Mouse (Mus musculus): ENCODE measurements around the gene Hapln2. TPM values are rescaled to one million over a fixed set of nuclear protein-coding genes. Genes with fewer than 3 reads are reported as not detected.
A peak's percentile ranks its signal among the peaks of the same experiment; 100 is the strongest.

The Hapln2 gene
- polyA plus RNA-seq, 1 experiment from 2014 or later = 0.41 TPM

GRCm38 (mm10) chr3:87996401-87996800 lies 31.0 kb downstream of the Hapln2 start:
- Histone ChIP-seq H3K27me3 (ENCODE audit: control insufficient read depth, insufficient read depth, low read length) (peaks cover 83% of the 10 kb centered on the region), H3K4me2 (replicated peaks) (peak overlapping the region; percentile 81), H3K4me3 (replicated peaks; ENCODE audit: low read length) (peak overlapping the region; percentile 45), H3K9me3 (ENCODE audit: control insufficient read depth, low read length) (no peaks in the 10 kb centered on the region), H3K36me3 (replicated peaks; ENCODE audit: control insufficient read depth, insufficient read depth) (no peaks in the 10 kb centered on the region), H3K27ac (no peak overlapping the region), H3K4me1 (replicated peaks; ENCODE audit: control insufficient read depth, insufficient read depth, low read length) (peaks cover 30% of the 10 kb centered on the region), H3K9ac (no peak overlapping the region; the same call in 1 of the 2 replicates)
- ATAC-seq (ENCODE audit: low FRiP score) (no peak), DNase-seq (ENCODE audit: low spot score) (no peak)
- WGBS = 3% methylated on average over 15 of the region's 15 CpGs

GRCm38 (mm10) chr3:87995331-87995730 lies 32.1 kb downstream of the Hapln2 start:
- Histone ChIP-seq H3K4me1 (replicated peaks; ENCODE audit: control insufficient read depth, insufficient read depth, low read length) (peaks cover 25% of the 10 kb centered on the region), H3K9me3 (ENCODE audit: control insufficient read depth, low read length) (no peaks in the 10 kb centered on the region), H3K9ac (no peak overlapping the region), H3K27me3 (ENCODE audit: control insufficient read depth, insufficient read depth, low read length) (peaks cover 72% of the 10 kb centered on the region), H3K4me3 (replicated peaks; ENCODE audit: low read length) (no peak overlapping the region), H3K4me2 (replicated peaks) (no peak overlapping the region), H3K27ac (no peak overlapping the region), H3K36me3 (replicated peaks; ENCODE audit: control insufficient read depth, insufficient read depth) (no peaks in the 10 kb centered on the region)
- DNase-seq (ENCODE audit: low spot score) (no peak), ATAC-seq (ENCODE audit: low FRiP score) (no peak)
- 29% methylated on average over 11 of the region's 11 CpGs for WGBS

DNA sequence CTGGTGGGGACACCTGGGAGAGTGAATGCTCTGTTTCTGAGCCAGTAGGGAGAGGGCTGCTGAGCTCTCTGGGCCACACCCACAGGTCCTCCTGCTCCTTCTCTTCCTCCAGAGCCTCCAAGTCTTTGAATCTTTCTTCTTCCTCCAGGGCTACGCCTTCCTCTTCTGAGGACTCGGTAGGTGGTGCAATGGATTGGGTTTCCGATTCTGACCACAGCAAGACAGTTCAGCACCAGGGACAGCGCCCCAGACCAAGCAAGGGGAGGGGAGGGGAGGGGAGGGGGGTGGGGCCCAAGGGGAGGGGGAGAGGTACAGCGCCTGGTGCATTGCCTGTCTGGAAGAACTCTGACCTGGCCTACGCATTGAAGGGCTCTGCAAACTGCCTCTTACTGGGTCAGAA lies 33.9 kb downstream of the Hapln2 start:
- H3K9ac ChIP-seq = no peak overlapping the region
- DNase-seq (ENCODE audit: low spot score) (no peak), ATAC-seq (ENCODE audit: low FRiP score) (no peak)
- no peak overlapping the region for H3K27ac ChIP-seq
- no peaks in the 10 kb centered on the region for H3K9me3 ChIP-seq (ENCODE audit: control insufficient read depth, low read length)
- peaks cover 13% of the 10 kb centered on the region for H3K4me1 ChIP-seq (replicated peaks; ENCODE audit: control insufficient read depth, insufficient read depth, low read length)
- no peak overlapping the region for H3K4me3 ChIP-seq (replicated peaks; ENCODE audit: low read length)
- peaks cover 53% of the 10 kb centered on the region for H3K27me3 ChIP-seq (ENCODE audit: control insufficient read depth, insufficient read depth, low read length)
- WGBS = 4% methylated on average over 6 of the region's 6 CpGs
- no peak overlapping the region for H3K4me2 ChIP-seq (replicated peaks)
- H3K36me3 ChIP-seq (replicated peaks; ENCODE audit: control insufficient read depth, insufficient read depth) = no peaks in the 10 kb centered on the region

- Histone ChIP-seq H3K9ac (no peak overlapping the region), H3K9me3 (ENCODE audit: control insufficient read depth, low read length) (no peaks in the 10 kb centered on the region), H3K4me1 (replicated peaks; ENCODE audit: control insufficient read depth, insufficient read depth, low read length) (peaks cover 13% of the 10 kb centered on the region), H3K36me3 (replicated peaks; ENCODE audit: control insufficient read depth, insufficient read depth) (no peaks in the 10 kb centered on the region), H3K4me3 (replicated peaks; ENCODE audit: low read length) (no peak overlapping the region), H3K4me2 (replicated peaks) (no peak overlapping the region), H3K27ac (no peak overlapping the region), H3K27me3 (ENCODE audit: control insufficient read depth, insufficient read depth, low read length) (peaks cover 18% of the 10 kb centered on the region)
- no peak for DNase-seq (ENCODE audit: low spot score)
- no peak for ATAC-seq (ENCODE audit: low FRiP score)
- WGBS = 38% methylated on average over 10 of the region's 10 CpGs
Measured at GRCm38 (mm10) chr3:87989935-87990334, 37.4 kb downstream of the Hapln2 start.

GRCm38 (mm10) chr3:87988068-87988467 lies 39.3 kb downstream of the Hapln2 start:
- peaks cover 26% of the 10 kb centered on the region for H3K4me1 ChIP-seq (replicated peaks; ENCODE audit: control insufficient read depth, insufficient read depth, low read length)
- H3K36me3 ChIP-seq (replicated peaks; ENCODE audit: control insufficient read depth, insufficient read depth) = no peaks in the 10 kb centered on the region
- ATAC-seq (ENCODE audit: low FRiP score) = peak; percentile 7; the same call in 1 of the 2 replicates
- peaks cover 4% of the 10 kb centered on the region; the same call in 1 of the 2 replicates for H3K27me3 ChIP-seq (ENCODE audit: control insufficient read depth, insufficient read depth, low read length)
- 9% methylated on average over 15 of the region's 15 CpGs for WGBS
- peak overlapping the region; percentile 77 for H3K4me2 ChIP-seq (replicated peaks)
- H3K9me3 ChIP-seq (ENCODE audit: control insufficient read depth, low read length) = no peaks in the 10 kb centered on the region
- DNase-seq (ENCODE audit: low spot score) = peak; percentile 27
- H3K4me3 ChIP-seq (replicated peaks; ENCODE audit: low read length) = peak overlapping the region; percentile 35
- H3K9ac ChIP-seq = peak overlapping the region; percentile 55
- 0 out of 2 replicates have a peak overlapping the region, but pooled peaks have one; percentile 59 for H3K27ac ChIP-seq

DNA sequence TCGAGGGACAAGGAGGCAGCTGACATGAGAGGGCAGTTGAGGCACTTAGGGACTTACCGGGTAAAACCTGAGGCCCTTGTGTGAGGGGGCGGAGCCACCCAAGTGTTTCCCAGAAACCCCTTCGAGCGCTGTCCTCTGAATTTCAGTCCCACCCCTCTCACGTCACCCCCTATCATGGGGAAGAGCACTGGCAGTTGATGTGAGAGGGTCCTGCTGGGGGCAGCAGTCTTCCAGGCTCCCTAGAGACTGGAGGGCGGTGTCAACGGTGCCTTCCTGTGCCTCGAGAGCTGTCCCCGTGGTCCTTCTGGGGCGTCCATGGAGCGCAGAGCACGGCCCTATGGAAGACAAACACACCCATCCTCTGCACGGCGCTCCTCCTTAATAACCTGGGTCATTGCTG lies 39.8 kb downstream of the Hapln2 start:
- ATAC-seq (ENCODE audit: low FRiP score) = peak; percentile 56
- peak overlapping the region; percentile 55 for H3K9ac ChIP-seq
- WGBS = 0% methylated on average over 15 of the region's 15 CpGs
- H3K27me3 ChIP-seq (ENCODE audit: control insufficient read depth, insufficient read depth, low read length) = 0 out of 2 replicates have a peak, but pooled peaks cover 4% of the 10 kb centered on the region
- H3K27ac ChIP-seq = peak overlapping the region; percentile 59
- peak overlapping the region; percentile 35 for H3K4me3 ChIP-seq (replicated peaks; ENCODE audit: low read length)
- peak; percentile 66 for DNase-seq (ENCODE audit: low spot score)
- peak overlapping the region; percentile 77 for H3K4me2 ChIP-seq (replicated peaks)
- H3K36me3 ChIP-seq (replicated peaks; ENCODE audit: control insufficient read depth, insufficient read depth) = no peaks in the 10 kb centered on the region
- H3K9me3 ChIP-seq (ENCODE audit: control insufficient read depth, low read length) = no peaks in the 10 kb centered on the region
- peaks cover 30% of the 10 kb centered on the region for H3K4me1 ChIP-seq (replicated peaks; ENCODE audit: control insufficient read depth, insufficient read depth, low read length)

DNA sequence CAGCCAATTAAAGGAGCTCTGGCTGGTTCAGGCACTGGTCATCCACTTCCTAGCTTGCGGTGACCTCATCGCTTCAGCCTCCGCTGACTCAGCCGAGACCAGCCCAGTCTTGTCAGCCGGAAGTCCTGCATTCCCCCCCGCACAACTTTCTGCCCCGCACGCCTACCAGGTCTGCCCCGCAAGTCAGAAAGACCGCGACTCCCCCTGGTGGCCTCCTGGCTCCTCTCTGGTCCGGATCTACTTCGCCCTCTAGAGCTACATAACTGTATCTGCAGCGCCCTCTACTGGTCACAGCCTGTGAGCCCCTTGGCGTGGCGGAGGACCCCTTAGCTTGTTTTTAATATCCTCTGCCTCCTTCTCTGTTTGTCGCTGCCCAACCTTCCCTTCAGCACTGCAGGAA lies 40.5 kb downstream of the Hapln2 start:
- Histone ChIP-seq H3K9ac (peak overlapping the region; percentile 55), H3K4me2 (replicated peaks) (peak overlapping the region; percentile 77), H3K4me1 (replicated peaks; ENCODE audit: control insufficient read depth, insufficient read depth, low read length) (peaks cover 38% of the 10 kb centered on the region), H3K9me3 (ENCODE audit: control insufficient read depth, low read length) (no peaks in the 10 kb centered on the region), H3K27ac (peak overlapping the region; percentile 59), H3K4me3 (replicated peaks; ENCODE audit: low read length) (peak overlapping the region; percentile 35), H3K27me3 (ENCODE audit: control insufficient read depth, insufficient read depth, low read length) (no peaks in the 10 kb centered on the region), H3K36me3 (replicated peaks; ENCODE audit: control insufficient read depth, insufficient read depth) (no peaks in the 10 kb centered on the region)
- DNase-seq (ENCODE audit: low spot score) (peak; percentile 98), ATAC-seq (ENCODE audit: low FRiP score) (peak; percentile 79)
- under 1% methylated on average over 17 of the region's 17 CpGs for WGBS

DNA sequence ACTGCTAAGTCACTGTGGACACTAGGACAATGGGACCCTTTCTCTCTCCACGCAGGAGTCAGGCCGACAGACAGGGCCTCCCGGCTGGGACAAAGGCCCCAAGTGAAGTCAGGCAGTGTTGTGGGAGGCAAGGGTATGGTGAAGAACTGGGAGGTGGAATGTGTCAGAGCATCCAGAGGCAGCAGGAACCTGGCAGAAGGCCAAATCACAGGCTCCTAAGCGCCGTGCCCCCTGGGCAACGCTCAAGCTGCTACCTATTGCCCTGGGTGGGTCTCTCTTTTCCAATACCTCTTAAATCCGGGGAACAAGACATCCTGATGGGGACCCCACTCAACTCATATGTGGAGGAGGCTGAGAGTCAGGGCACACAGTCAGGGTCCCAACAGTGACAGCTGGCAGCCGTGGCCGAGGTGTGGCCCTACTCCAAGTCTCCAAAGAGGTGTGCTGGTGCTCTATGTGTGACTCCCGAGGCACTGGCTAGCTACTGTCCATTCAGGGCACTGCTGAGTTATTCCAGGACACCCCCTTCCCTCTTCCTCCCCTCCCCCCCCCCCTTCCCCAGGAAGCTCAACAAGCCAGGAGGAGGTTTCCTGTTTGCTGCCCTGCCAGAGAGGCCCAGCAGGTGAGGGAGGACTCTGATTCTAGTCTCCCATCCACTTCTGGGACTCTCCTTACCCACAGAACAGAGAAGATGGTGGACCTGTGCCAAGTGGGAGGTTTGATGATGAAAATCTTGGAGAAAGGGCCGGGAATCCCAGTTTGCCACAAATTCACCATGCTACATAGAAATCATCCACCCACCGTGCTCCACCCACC lies 41.7 kb downstream of the Hapln2 start:
- H3K27me3 ChIP-seq (ENCODE audit: control insufficient read depth, insufficient read depth, low read length) = no peaks in the 10 kb centered on the region
- peak; percentile 49 for DNase-seq (ENCODE audit: low spot score)
- no peaks in the 10 kb centered on the region for H3K9me3 ChIP-seq (ENCODE audit: control insufficient read depth, low read length)
- H3K4me3 ChIP-seq (replicated peaks; ENCODE audit: low read length) = no peak overlapping the region
- H3K4me2 ChIP-seq (replicated peaks) = peak overlapping the region; percentile 8; the same call in 1 of the 2 replicates
- peak; percentile 16; the same call in 1 of the 2 replicates for ATAC-seq (ENCODE audit: low FRiP score)
- peak overlapping the region; percentile 27; the same call in 1 of the 2 replicates for H3K27ac ChIP-seq
- H3K4me1 ChIP-seq (replicated peaks; ENCODE audit: control insufficient read depth, insufficient read depth, low read length) = peaks cover 38% of the 10 kb centered on the region
- no peak overlapping the region for H3K9ac ChIP-seq
- no peaks in the 10 kb centered on the region for H3K36me3 ChIP-seq (replicated peaks; ENCODE audit: control insufficient read depth, insufficient read depth)
- 21% methylated on average over 12 of the region's 12 CpGs for WGBS

DNA sequence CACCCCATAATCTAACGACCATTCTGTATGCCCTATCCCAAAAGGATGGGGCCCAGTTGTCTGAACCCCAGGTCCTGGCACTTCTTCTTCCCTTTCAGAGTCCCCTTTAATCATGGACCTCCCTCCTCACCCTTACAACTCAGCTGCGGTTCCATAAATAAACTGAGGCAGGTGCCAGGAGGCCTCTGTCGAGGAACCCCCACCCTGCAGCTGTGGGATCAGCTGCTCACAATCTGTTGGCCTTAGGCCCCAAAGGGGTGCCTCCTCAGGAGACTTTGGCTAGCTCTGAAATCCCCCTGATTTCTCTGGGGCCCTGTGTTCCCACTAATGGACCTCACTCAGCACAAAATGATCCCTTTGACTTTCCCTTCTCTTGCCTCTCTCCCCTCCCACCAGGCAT lies 43.3 kb downstream of the Hapln2 start:
- H3K4me3 ChIP-seq (replicated peaks; ENCODE audit: low read length) = no peak overlapping the region
- H3K4me1 ChIP-seq (replicated peaks; ENCODE audit: control insufficient read depth, insufficient read depth, low read length) = peaks cover 38% of the 10 kb centered on the region
- no peak for ATAC-seq (ENCODE audit: low FRiP score)
- H3K36me3 ChIP-seq (replicated peaks; ENCODE audit: control insufficient read depth, insufficient read depth) = no peaks in the 10 kb centered on the region
- no peak overlapping the region for H3K27ac ChIP-seq
- no peaks in the 10 kb centered on the region for H3K9me3 ChIP-seq (ENCODE audit: control insufficient read depth, low read length)
- no peak overlapping the region for H3K4me2 ChIP-seq (replicated peaks)
- H3K9ac ChIP-seq = peak overlapping the region; percentile 26; the same call in 1 of the 2 replicates
- no peaks in the 10 kb centered on the region for H3K27me3 ChIP-seq (ENCODE audit: control insufficient read depth, insufficient read depth, low read length)
- 34% methylated on average over 3 of the region's 3 CpGs for WGBS
- DNase-seq (ENCODE audit: low spot score) = no peak
